Comparison of ENCODE assay signal across 8 mouse cellular contexts in genomic region chr4:40844251-40844721, GRCm38 (mm10). TPM values are rescaled to one million over a fixed set of nuclear protein-coding genes. Genes with fewer than 3 reads are reported as not detected.
DNase-seq lines count a peak whose midpoint lies in the region; ATAC-seq and TF ChIP-seq lines count a peak whose summit lies in the region.

No protein-coding gene starts in this region.

- no peaks in the 10 kb centered on the region for H3K36me3 ChIP-seq in forebrain, embryonic 15.5 days
- no peaks in the 10 kb centered on the region for H3K36me3 ChIP-seq in intestine, embryonic 14.5 days (ENCODE audit: control insufficient read depth, insufficient read depth, low read length)
- H3K36me3 ChIP-seq in lung, postnatal 0 days (ENCODE audit: insufficient read depth, low read length) = peaks cover 4% of the 10 kb centered on the region; the same call in 1 of the 2 replicates

- no peaks in the 10 kb centered on the region for H3K27me3 ChIP-seq in forebrain, embryonic 15.5 days
- H3K27me3 ChIP-seq in intestine, embryonic 14.5 days (replicated peaks; ENCODE audit: control insufficient read depth, insufficient read depth, low read length) = no peaks in the 10 kb centered on the region
- no peaks in the 10 kb centered on the region for H3K27me3 ChIP-seq in lung, postnatal 0 days (replicated peaks; ENCODE audit: insufficient read depth, low read length)

- H3K9ac ChIP-seq in forebrain, embryonic 15.5 days (replicated peaks) = no peak overlapping the region
- H3K9ac ChIP-seq in intestine, embryonic 14.5 days (ENCODE audit: low read length) = no peak overlapping the region
- no peak overlapping the region for H3K9ac ChIP-seq in lung, postnatal 0 days (replicated peaks; ENCODE audit: low read depth)

- ATAC-seq in CD4-positive, CD25-positive, alpha-beta regulatory T cell, adult 4 months = peak; percentile 75
- ATAC-seq in forebrain, embryonic 15.5 days (replicated peaks) = peak; percentile 83
- ATAC-seq in intestine, embryonic 14.5 days (replicated peaks; ENCODE audit: low FRiP score, low TSS enrichment, low read depth) = peak; percentile 67
- ATAC-seq in lung, postnatal 0 days = peak; percentile 48

- peak; percentile 23 for TF ChIP-seq CTCF in lung, postnatal 0 days (IDR thresholded peaks at IDR 0.05)

- H3K4me2 ChIP-seq in forebrain, embryonic 15.5 days (replicated peaks) = no peak overlapping the region
- peak overlapping the region; percentile 18; the same call in 1 of the 2 replicates for H3K4me2 ChIP-seq in intestine, embryonic 14.5 days (ENCODE audit: low read length)
- 0 out of 2 replicates have a peak overlapping the region, but pooled peaks have one; percentile 9 for H3K4me2 ChIP-seq in lung, postnatal 0 days (replicated peaks; ENCODE audit: low read depth, low read length)

- no peak for TF ChIP-seq EP300 in lung, postnatal 0 days (IDR thresholded peaks at IDR 0.05)

- H3K4me3 ChIP-seq in forebrain, embryonic 15.5 days = no peak overlapping the region
- H3K4me3 ChIP-seq in intestine, embryonic 14.5 days (ENCODE audit: low read depth, low read length) = no peak overlapping the region
- H3K4me3 ChIP-seq in lung, postnatal 0 days (ENCODE audit: low read depth, low read length) = no peak overlapping the region

- intact Hi-C loops in gastrocnemius, postnatal 14 days (cut with DNase I; ENCODE audit: low total_unique reads) = no loop called here

- H3K9me3 ChIP-seq in forebrain, embryonic 15.5 days = no peaks in the 10 kb centered on the region
- no peaks in the 10 kb centered on the region for H3K9me3 ChIP-seq in intestine, embryonic 14.5 days (ENCODE audit: control insufficient read depth, low read length)
- H3K9me3 ChIP-seq in lung, postnatal 0 days (ENCODE audit: low read length) = no peaks in the 10 kb centered on the region

- peak; percentile 47 for DNase-seq in gastrocnemius, postnatal 14 days
- no peak for DNase-seq in gastrocnemius, adult 8-10 months (ENCODE audit: low spot score in 2 of 2)
- DNase-seq in intestine, embryonic 14.5 days (ENCODE audit: low spot score) = peak; percentile 72
- DNase-seq in lung, postnatal 0 days (ENCODE audit: low spot score) = peak; percentile 78
- peak; percentile 52 to 74 for DNase-seq in spleen, postnatal 4 days (ENCODE audit: low spot score in 2 of 2)
- DNase-seq in cerebellum, adult 11-12 months = no peak

- peak overlapping the region; percentile 66 for H3K27ac ChIP-seq in forebrain, embryonic 15.5 days (replicated peaks)
- H3K27ac ChIP-seq in intestine, embryonic 14.5 days (ENCODE audit: low read depth) = peak overlapping the region; percentile 85
- H3K27ac ChIP-seq in lung, postnatal 0 days (ENCODE audit: low read length) = peak overlapping the region; percentile 89

- WGBS in forebrain, embryonic 15.5 days = 7% methylated on average over 5 of the region's 5 CpGs
- WGBS in intestine, embryonic 14.5 days = 9% methylated on average over 5 of the region's 5 CpGs
- 15% methylated on average over 5 of the region's 5 CpGs for WGBS in lung, postnatal 0 days

- peaks cover 23% of the 10 kb centered on the region for H3K4me1 ChIP-seq in forebrain, embryonic 15.5 days
- H3K4me1 ChIP-seq in intestine, embryonic 14.5 days (replicated peaks; ENCODE audit: control insufficient read depth, insufficient read depth, low read length) = peaks cover 50% of the 10 kb centered on the region
- H3K4me1 ChIP-seq in lung, postnatal 0 days (ENCODE audit: insufficient read depth, low read depth, low read length) = peaks cover 63% of the 10 kb centered on the region

RNA-seq across cellular contexts. Expression of gene B4galt1, which starts 9.5 kb away (rescaled TPM):
- 10 to 100 TPM; 36.3 to 38.8 TPM for total RNA-seq in gastrocnemius, postnatal 14 days (2021)
- total RNA-seq in gastrocnemius, adult 8-10 months (2022) = 10 to 100 TPM; 22.3 to 27.7 (median 23.7) TPM
- polyA plus RNA-seq in CD4-positive, CD25-positive, alpha-beta regulatory T cell, adult 4 months (2017; shearing (Covaris generic)) = 10 to 100 TPM; 52.5 to 61.3 TPM
- 7.0 and 7.3 TPM in 2 replicates for polyA plus RNA-seq in forebrain, embryonic 15.5 days (2015; fragmentation: Nextera tagmentation; extraction: Ambion mirVana)
- 36.7 and 37.9 TPM in 2 replicates for polyA plus RNA-seq in intestine, embryonic 14.5 days (2014; fragmentation: Nextera tagmentation; extraction: Ambion mirVana)
- polyA plus RNA-seq in lung, postnatal 0 days (2015; fragmentation: Nextera tagmentation; extraction: Ambion mirVana) = 82.9 and 89.4 TPM in 2 replicates

Comparison
In these comparisons a context has a peak if more than half of its experiments do, and no peak if none do; other contexts are left out.
1. DNase-seq: peak in gastrocnemius, postnatal 14 days (single experiment), intestine, embryonic 14.5 days (single experiment), lung, postnatal 0 days (single experiment) and spleen, postnatal 4 days (2 of 2); none in gastrocnemius, adult 8-10 months (0 of 2) and cerebellum, adult 11-12 months (single experiment).
2. Peak in every context shown above with its lines, with median percentiles within 50 percentile points of each other: ATAC-seq and H3K27ac ChIP-seq.